Mouse (Mus musculus) hindbrain, embryonic 10.5 days (tissue): ENCODE data around the gene Psg22. TPM values are rescaled to one million over a fixed set of nuclear protein-coding genes. Genes with fewer than 3 reads are reported as not detected.
"Not testable (repeated sequence)": the region's sequence is repeated elsewhere in the genome, so short reads cannot be mapped to it uniquely, and the experiment has no call there.

Experiments
- DNase-seq: peaks from one replicate; pipeline ENCODE4 v3.0.0-alpha.2; 2017; ENCODE audit warnings: low spot score
- H3K27ac ChIP-seq: fragments of 300-500 bp; sonication (generic); 2 replicates; pipeline ENCODE4 v1.5.1; 2016; ENCODE audit warnings: mild to moderate bottlenecking, moderate library complexity
- H3K27me3 ChIP-seq: fragments of 300-500 bp; sonication (generic); 2 replicates; pipeline ENCODE4 v1.6.1; 2016; ENCODE audit warnings: mild to moderate bottlenecking; ENCODE audit not compliant: poor library complexity, insufficient read depth, severe bottlenecking
- H3K36me3 ChIP-seq: fragments of 300-500 bp; sonication (generic); 2 replicates; pipeline ENCODE4 v1.6.1; 2016; ENCODE audit warnings: mild to moderate bottlenecking, moderate library complexity
- H3K4me1 ChIP-seq: fragments of 300-500 bp; sonication (generic); replicated peaks from 2 replicates; pipeline ENCODE4 v1.6.1; 2016; ENCODE audit warnings: mild to moderate bottlenecking
- H3K4me3 ChIP-seq: fragments of 300-500 bp; sonication (generic); 2 replicates; pipeline ENCODE4 v1.5.1; 2016; ENCODE audit warnings: mild to moderate bottlenecking, moderate library complexity
- H3K9me3 ChIP-seq: fragments of 300-500 bp; sonication (generic); 2 replicates; pipeline ENCODE4 v1.6.1; 2016; ENCODE audit warnings: mild to moderate bottlenecking, moderate library complexity
- WGBS: fragments of 180-500 bp; shearing (Covaris S2); methylation state at CpG from one replicate; pipeline ENCODE4 v1.1.7; 2016; 5-methylcytosine and 5-hydroxymethylcytosine counted together
- polyA plus RNA-seq: library from polyadenylated mRNA; unstranded; fragments of >200 nt; fragmentation: Nextera tagmentation; extraction: Ambion mirVana; gene quantifications from 2 replicates; pipeline ENCODE4 v1.2.1, GENCODE M21; 2016

The Psg22 gene
- not detected in 2 replicates for polyA plus RNA-seq

DNA sequence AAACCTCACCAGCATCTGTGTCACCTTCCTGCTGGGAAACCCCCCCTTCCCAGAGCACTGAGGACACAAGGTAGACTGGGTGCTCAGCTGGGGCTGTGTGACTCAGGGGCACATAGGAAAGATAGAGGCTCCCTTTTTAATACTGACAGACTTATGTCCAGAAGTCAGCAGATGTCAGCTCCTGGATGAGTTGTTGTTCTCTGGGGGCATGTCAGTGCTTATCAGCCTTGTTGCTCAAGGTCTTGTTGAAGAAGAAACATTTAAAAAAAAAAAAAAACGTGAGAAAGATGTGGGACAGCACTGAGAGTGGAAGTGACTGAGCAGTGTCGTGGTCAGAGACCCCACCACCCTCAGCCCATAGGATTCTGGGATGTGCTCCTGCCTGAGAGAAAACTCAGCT lies at the start of gene Psg22:
TSS of gene Psg22 (plus strand) at position 301 of the 400 bp plus-strand sequence.
- Histone ChIP-seq H3K4me1 (no peaks in the 10 kb centered on the region), H3K27me3 (no peaks in the 10 kb centered on the region), H3K36me3 (no peaks in the 10 kb centered on the region), H3K9me3 (no peaks in the 10 kb centered on the region), H3K4me3 (no peak within 1 kb of the TSS), H3K27ac (no peak within 1 kb of the TSS)
- WGBS = 47% methylated on average over 2 of the region's 2 CpGs
- no peak for DNase-seq

GRCm38 (mm10) chr7:18679772-18680171 lies 38.1 kb upstream of the Psg22 start:
- Histone ChIP-seq H3K4me1 (no peaks in the 10 kb centered on the region), H3K36me3 (no peaks in the 10 kb centered on the region), H3K27ac (no peak overlapping the region), H3K4me3 (no peak overlapping the region), H3K27me3 (no peaks in the 10 kb centered on the region), H3K9me3 (peaks cover 10% of the 10 kb centered on the region; the same call in 1 of the 2 replicates)
- 46% methylated on average over 2 of the region's 2 CpGs for WGBS
- DNase-seq = peak; percentile 31

DNA sequence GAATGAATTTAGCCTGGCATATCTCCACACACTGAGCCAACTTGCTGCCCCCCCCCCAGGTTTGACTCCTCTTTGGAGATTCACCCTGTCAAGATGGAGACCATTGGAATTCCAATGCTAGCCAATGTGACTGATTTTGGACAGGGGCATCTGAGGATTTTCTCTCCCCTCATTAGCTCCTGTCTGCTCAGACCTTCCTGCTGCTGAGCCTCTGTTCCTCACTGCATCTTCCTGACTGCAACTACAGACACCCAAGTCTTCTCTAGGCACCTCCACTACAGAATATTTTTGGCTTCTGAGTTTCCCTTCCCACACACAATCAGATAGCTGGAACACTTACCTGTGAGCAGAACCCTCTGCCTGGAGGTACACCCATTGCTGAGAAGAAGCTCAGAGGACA lies 32.3 kb upstream of the Psg22 start:
- no peaks in the 10 kb centered on the region for H3K27me3 ChIP-seq
- no peaks in the 10 kb centered on the region for H3K36me3 ChIP-seq
- H3K4me3 ChIP-seq = no peak overlapping the region
- no peaks in the 10 kb centered on the region for H3K4me1 ChIP-seq
- 0 out of 2 replicates have a peak, but pooled peaks cover 4% of the 10 kb centered on the region for H3K9me3 ChIP-seq
- no peak for DNase-seq
- no peak overlapping the region for H3K27ac ChIP-seq

GRCm38 (mm10) chr7:18686085-18686484 lies 31.8 kb upstream of the Psg22 start, which contains the start of gene Psg20:
TSS of gene Psg20 (minus strand) at chr7:18686185.
- no peak within 1 kb of the TSS for H3K4me3 ChIP-seq
- H3K9me3 ChIP-seq = 0 out of 2 replicates have a peak, but pooled peaks cover 4% of the 10 kb centered on the region
- WGBS = 71% methylated on average over 2 of the region's 2 CpGs
- DNase-seq = no peak
- no peaks in the 10 kb centered on the region for H3K27me3 ChIP-seq
- H3K27ac ChIP-seq = no peak within 1 kb of the TSS
- no peaks in the 10 kb centered on the region for H3K4me1 ChIP-seq
- H3K36me3 ChIP-seq = no peaks in the 10 kb centered on the region

DNA sequence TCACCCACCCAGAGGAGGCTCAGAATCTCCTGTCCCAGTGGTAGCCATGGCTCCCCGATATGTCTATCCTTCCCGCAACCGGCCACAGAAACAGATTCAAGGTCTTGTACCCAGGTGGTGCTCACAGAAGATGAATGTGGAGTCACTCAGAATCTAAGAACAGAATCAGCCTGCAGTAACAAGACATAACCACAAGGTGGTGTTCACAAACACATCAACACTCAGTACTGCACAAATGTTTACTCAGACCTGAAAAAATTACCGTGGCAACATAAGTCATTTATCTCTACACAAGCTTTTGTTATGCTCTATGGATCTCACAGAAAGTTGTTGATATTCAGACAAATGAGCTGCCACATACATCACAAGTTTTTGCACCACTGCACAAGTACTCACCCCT lies 7.6 kb upstream of the Psg22 start:
- H3K27me3 ChIP-seq, H3K27ac ChIP-seq, H3K9me3 ChIP-seq, H3K4me3 ChIP-seq, H3K36me3 ChIP-seq, DNase-seq, H3K4me1 ChIP-seq: not testable (repeated sequence)
- WGBS = 81% methylated on average over 4 of the region's 4 CpGs

DNA sequence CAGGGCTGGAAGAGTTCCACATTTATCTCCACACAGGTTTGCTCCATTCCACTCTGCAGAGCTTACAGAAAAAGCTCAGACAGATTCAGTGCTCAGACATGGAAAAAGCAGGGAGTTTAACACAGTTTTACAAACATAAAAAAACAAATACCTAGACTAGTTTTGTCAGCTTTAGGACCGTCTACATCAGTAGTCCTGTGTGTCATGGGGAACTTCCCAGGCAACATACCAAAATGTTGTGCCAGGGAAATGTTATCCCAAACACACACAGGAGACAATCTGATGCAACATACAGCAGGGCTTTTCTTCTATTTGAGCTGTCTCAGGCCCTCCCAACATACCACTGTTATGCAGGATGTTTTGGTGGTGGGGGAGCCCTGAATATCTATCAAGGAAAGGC lies 7.0 kb upstream of the Psg22 start:
- no peaks in the 10 kb centered on the region for H3K4me1 ChIP-seq
- H3K27ac ChIP-seq = no peak overlapping the region
- no peak overlapping the region for H3K4me3 ChIP-seq
- no peaks in the 10 kb centered on the region for H3K9me3 ChIP-seq
- no peaks in the 10 kb centered on the region for H3K36me3 ChIP-seq
- H3K27me3 ChIP-seq = no peaks in the 10 kb centered on the region
- 73% methylated on average over 1 of the region's 1 CpGs for WGBS
- no peak for DNase-seq

DNA sequence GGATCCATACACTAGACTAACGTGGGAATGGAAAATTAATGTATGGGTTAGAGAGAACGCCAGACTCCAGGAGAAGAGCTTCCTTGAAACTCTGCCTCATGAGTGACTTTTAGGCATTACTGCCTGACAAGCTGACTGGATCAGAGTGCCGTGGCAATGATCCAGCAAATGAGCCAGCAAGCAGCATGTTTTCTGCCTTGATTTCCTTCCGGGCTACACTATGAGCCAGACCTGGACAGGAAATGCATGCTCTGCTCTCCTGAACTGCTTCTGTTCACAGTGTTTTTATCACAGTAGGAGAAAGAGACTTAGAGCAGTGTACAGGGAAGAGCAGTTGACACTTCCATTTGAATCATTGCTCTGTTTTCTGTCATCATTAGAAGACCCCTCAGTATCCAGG lies 2.3 kb upstream of the Psg22 start:
- no peak overlapping the region for H3K27ac ChIP-seq
- 77% methylated on average over 4 of the region's 4 CpGs for WGBS
- no peak overlapping the region for H3K4me3 ChIP-seq
- no peaks in the 10 kb centered on the region for H3K4me1 ChIP-seq
- no peaks in the 10 kb centered on the region for H3K27me3 ChIP-seq
- no peaks in the 10 kb centered on the region for H3K9me3 ChIP-seq
- H3K36me3 ChIP-seq = no peaks in the 10 kb centered on the region
- DNase-seq = no peak

- Histone ChIP-seq H3K27ac (no peak overlapping the region), H3K9me3 (no peaks in the 10 kb centered on the region), H3K4me1 (no peaks in the 10 kb centered on the region), H3K27me3 (no peaks in the 10 kb centered on the region), H3K36me3 (no peaks in the 10 kb centered on the region), H3K4me3 (no peak overlapping the region)
- DNase-seq = no peak
- 85% methylated on average over 6 of the region's 6 CpGs for WGBS
Measured at GRCm38 (mm10) chr7:18724001-18724400, 6.1 kb downstream of the Psg22 start.

DNA sequence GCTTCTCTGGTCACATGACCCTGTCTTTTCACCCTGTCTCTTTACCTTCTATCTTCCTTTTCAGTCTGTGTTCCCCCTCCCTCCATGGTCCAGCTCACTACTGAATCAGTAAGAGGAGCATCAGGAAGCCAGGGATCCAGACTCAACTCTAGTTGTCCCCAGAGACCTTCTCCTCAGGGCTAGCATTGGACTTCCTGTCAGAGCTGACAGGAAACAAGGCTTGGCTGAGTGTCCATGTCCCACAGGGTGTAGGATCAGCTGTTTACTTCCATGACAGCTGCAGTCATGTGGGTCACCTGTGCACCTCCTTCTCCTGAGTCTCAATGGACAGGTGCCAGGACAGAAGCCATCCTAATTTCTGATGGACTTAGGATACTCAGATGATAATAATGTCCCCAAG lies 8.0 kb downstream of the Psg22 start:
- H3K4me1 ChIP-seq, H3K27me3 ChIP-seq, DNase-seq, H3K9me3 ChIP-seq, H3K27ac ChIP-seq, H3K4me3 ChIP-seq, H3K36me3 ChIP-seq: not testable (repeated sequence)

- Histone ChIP-seq H3K27ac (no peak overlapping the region), H3K4me3 (no peak overlapping the region), H3K36me3 (no peaks in the 10 kb centered on the region), H3K4me1 (no peaks in the 10 kb centered on the region), H3K27me3 (no peaks in the 10 kb centered on the region), H3K9me3 (no peaks in the 10 kb centered on the region)
- 65% methylated on average over 1 of the region's 1 CpGs for WGBS
- no peak for DNase-seq
Measured at GRCm38 (mm10) chr7:18728391-18728790, 10.5 kb downstream of the Psg22 start.

DNA sequence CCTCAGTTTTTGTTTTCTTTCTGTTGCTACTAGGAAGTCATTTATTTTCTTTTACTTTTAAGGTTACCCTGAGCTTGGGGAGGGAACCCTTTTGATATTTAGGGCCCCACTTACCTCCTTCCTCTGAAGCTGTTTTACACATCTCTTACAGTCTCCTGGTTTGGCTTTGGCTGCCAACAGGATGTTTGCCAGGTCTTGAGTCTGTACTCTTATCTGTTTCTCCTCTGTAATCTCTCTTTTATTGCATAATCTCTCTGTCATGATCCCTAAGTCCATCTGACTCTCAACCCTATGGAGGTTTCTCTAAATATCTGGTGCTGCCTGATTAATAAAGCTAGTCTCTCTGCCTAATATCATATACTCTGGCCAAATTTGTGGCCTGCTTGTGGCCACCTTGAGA lies 15.2 kb downstream of the Psg22 start:
- Histone ChIP-seq H3K4me3 (no peak overlapping the region), H3K36me3 (no peaks in the 10 kb centered on the region)

DNA sequence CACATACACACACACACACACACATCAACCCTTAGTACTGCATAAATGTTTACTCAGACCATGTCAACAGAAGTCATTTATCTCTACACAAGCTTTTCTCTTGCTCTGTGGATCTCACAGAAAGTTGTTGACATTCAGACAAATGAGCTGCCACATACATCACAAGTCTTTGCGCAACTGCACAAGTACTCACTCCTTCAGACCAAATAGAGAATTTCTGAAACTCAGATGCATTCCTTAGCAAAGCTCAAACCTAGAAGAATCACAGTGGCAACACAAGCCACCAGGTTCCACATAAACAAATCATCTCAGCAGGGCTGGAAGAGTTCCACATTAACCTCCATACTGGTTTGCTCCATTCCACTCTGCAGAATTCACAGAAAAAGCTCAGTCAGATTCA lies 16.6 kb downstream of the Psg22 start:
- no peaks in the 10 kb centered on the region for H3K9me3 ChIP-seq
- H3K27ac ChIP-seq = no peak overlapping the region
- H3K4me1 ChIP-seq = no peaks in the 10 kb centered on the region
- DNase-seq = no peak
- no peak overlapping the region for H3K4me3 ChIP-seq
- no peaks in the 10 kb centered on the region for H3K27me3 ChIP-seq
- H3K36me3 ChIP-seq = no peaks in the 10 kb centered on the region
- WGBS = 96% methylated on average over 1 of the region's 1 CpGs

More for the DNA sequence above, 15.2 kb downstream of the Psg22 start:
- Histone ChIP-seq H3K4me1 (no peaks in the 10 kb centered on the region), H3K27ac (no peak overlapping the region), H3K27me3 (no peaks in the 10 kb centered on the region), H3K9me3 (no peaks in the 10 kb centered on the region)
- no peak for DNase-seq

DNA sequence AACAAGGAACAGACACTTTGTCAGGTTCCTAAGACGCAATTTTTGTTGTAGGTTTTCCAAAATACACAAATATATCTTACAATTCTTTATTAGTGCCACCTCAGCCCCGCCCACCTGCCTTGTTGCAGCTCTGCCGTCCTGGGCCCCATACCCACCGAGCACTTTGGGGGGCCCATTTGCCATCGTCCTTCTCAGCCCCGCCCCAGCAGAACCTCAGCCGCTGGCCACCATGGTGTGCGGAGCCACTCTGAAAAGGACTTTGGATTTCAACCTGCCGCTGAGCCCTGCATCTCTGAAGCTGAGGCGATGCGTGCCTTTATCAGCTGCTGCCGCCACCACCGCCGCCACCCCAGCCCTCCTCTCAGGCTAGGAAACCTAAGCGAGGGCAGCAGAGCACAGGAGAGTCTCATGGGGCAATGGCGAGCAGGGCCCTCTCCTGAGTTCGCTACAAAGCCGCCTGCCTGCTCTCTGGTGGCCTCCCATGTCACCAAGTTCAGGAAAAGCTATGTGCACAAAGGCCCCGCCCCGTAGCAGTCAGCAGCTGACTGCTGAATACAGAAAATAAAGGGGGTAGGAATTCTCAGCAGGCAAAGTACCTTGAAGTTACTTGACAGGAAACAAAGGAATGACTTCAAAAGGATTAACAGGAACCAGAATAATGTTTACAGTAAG lies 28.4 kb downstream of the Psg22 start:
- WGBS = 9% methylated on average over 20 of the region's 20 CpGs
- DNase-seq = peak; percentile 53
- H3K36me3 ChIP-seq = no peaks in the 10 kb centered on the region
- H3K9me3 ChIP-seq = peaks cover 7% of the 10 kb centered on the region; the same call in 1 of the 2 replicates
- H3K27ac ChIP-seq = peak overlapping the region; percentile 84
- peak overlapping the region; percentile 48 for H3K4me3 ChIP-seq
- peaks cover 20% of the 10 kb centered on the region for H3K27me3 ChIP-seq
- peaks cover 13% of the 10 kb centered on the region for H3K4me1 ChIP-seq

- not testable (repeated sequence) for H3K27ac ChIP-seq, H3K36me3 ChIP-seq, H3K4me3 ChIP-seq, H3K9me3 ChIP-seq, DNase-seq
- peaks cover 13% of the 10 kb centered on the region for H3K4me1 ChIP-seq
- WGBS = 26% methylated on average over 2 of the region's 2 CpGs
- peaks cover 20% of the 10 kb centered on the region for H3K27me3 ChIP-seq
Measured at GRCm38 (mm10) chr7:18747420-18747819, 29.5 kb downstream of the Psg22 start.
